Mouse (Mus musculus): ENCODE measurements around the gene Hspa12b.
A peak's percentile ranks its signal among the peaks of the same experiment; 100 is the strongest.

Hspa12b gene

DNA sequence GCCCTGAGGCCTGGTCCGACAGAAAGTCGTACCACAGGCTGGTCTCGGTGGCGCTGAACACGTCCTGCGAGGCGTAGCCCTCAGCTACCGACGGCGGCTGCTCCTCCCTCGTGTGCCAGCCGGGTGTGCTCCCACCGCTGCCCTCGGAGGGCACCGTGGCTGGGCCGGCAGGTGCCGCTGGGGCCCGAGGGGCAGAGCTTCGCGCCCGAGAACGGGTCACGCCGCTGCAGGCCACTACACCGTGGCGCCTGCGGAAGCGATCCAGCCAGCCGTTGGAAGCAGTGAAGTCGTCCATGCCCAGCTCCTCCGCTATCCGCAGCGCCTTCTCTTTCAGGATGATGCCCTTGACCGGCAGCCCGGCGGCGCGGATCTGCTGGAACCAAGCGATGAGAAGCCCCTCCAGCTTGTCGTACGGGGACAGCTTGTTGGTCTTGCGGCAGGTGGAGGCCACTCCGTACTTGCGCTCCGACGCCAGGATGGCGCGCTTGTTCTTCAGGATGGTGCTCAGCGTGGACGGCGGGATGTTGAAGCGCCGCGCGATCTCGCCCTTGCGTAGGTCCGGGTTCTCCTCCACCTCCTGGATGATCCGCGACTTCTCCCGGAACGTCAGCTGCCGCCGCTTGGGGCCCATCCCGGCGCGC is 52.3 kb downstream of the Hspa12b start:
- peak; percentile 66 for DNase-seq (ENCODE audit: low spot score)

- DNase-seq (ENCODE audit: low spot score), result peak; percentile 83
These were observed 53.0 kb downstream of the Hspa12b start, which contains the start of gene Cenpb for GRCm38 (mm10) chr2:131179990-131180587. Gene Cenpb (minus strand): TSS chr2:131180067.

- no peak for DNase-seq (ENCODE audit: low spot score)
These were observed 59.3 kb downstream of the Hspa12b start for GRCm38 (mm10) chr2:131186343-131186742.

DNA sequence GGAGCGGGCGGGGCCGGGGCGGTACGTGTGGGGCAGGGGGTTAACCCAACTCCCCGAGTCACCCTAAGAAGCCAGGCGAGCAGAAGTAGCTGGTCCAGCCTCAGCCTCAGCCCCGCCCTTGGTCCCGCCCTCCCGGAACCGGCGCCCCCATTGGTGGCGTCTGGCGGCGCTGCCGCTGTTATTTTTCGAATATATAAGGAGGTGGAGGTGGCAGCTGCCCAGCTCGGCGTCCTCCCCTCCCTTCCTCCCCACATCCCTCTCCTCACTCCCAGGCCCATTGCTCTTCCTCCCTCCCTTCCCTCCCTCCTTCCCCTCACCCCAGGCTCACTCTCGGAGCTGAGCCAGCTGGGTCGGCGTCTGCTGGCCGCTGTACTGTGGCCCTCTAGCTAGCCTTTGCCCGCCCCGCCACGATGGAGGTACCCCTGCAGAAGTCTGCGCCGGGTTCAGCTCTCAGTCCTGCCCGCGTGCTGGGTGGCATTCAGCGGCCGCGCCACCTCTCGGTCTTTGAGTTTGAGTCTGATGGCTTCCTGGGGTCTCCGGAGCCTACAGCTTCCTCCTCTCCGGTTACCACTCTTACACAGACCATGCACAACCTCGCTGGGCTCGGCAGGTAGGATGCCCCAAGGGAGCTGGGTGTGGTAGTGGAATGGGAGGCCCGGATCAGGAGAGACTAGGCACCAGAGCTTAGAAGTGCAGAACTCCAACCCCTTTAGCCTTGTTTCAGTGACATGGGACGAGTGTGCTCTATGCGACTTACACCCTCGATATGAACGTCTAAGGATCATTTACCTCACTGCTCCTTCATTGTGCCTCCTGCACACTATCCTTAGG is 59.9 kb downstream of the Hspa12b start, which contains the start of the genes Cdc25b and Spef1:
Cdc25b (plus strand) TSS at position 179 of the 831 bp plus-strand sequence.
Spef1 (minus strand) TSS at position 512 of the 831 bp plus-strand sequence.
- DNase-seq (ENCODE audit: low spot score), result peak; percentile 82

DNA sequence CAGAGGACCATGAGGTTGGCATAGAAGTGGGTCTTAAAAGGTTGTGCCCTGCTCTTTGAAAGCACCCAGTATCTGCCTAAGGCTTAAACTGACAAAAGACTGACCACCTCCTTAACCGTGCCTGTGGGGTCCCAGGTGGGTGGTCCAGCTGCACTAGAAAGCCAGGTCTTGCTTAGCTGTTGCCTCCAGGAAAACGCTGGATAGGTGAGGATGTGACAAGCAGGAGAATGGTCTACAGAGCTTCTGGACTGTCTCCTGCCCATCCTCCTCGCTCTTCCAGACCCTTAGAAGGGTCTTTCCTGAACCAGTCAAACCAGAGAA is 60.5 kb downstream of the Hspa12b start:
- DNase-seq (ENCODE audit: low spot score), result no peak

GRCm38 (mm10) chr2:131188311-131188710 is 61.2 kb downstream of the Hspa12b start:
- DNase-seq (ENCODE audit: low spot score), result no peak

DNA sequence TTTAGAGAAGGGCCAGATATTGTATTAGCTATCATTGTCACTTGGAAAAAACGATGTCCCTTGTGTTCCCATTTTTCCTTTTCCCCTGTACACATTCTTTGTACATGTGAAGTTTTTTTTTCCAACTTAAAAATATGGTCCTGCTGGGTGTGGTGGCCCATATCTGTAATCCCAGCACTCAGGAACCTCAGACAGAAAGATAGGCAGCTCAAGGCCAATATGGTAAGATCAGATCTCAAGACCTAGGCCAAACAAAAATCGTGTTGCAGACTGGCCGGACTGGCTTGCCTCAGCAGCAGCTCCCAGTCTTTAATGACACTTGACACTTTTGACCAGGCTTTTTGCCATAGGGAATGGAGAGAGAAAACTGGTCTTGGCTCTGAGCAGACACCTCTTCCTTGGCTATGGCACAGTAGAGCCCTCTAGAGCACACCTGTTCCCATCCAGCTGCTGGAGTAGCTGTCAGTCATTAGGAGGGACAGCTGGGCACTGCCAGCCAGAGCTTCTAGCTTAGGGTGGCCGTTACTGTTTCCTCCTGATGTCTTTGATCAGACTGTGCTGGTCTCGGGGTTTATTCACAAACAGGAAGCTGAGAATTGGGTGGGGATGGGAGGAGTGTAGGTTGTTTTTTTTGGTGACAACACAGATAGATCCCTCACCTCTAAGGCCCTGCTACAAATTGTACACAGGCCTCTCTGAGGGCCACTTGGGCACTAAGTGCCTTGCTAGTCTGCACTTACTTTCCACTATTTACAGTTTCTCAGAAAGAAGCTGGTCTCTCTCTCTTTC is 62.6 kb downstream of the Hspa12b start:
- no peak for DNase-seq (ENCODE audit: low spot score)

DNA sequence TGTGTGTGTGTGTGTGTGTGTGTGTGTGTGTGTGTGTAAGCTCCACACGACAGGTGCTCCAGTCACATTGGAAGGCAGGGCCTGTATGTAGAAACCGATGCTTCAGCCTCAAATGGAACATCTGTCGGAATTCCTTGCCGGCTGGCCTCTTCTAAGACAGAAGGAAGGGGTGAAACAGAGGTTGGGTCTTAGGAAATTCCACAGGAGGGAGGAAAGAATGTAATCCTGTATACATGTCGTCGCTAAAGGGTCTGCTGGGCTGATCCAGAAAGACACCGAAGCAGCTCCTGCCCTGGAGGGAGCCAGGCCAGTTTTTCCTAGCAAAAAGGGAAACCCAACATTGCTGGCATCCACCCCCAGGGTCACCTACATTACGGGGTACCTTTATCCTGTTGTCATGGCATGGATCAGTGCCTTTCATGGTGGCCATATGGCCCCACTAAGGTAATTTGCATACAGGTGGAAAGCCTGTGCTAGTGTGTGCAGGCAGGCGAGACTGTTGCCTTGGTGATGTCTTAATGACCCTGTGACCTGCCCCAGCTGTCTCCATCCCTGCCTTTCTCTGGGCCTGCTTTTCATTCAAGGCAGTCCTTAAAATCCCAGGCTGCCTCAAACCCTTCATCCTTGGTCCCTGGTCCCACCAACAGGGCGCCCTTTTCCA is 63.4 kb downstream of the Hspa12b start:
- DNase-seq (ENCODE audit: low spot score), result no peak

GRCm38 (mm10) chr2:131191005-131191390 is 63.9 kb downstream of the Hspa12b start:
- DNase-seq (ENCODE audit: low spot score), result no peak
